Mouse (Mus musculus): ENCODE measurements at regions not wholly inside any gene's neighbourhood (a gene's known extent, or its start where the extent isn't known, plus 50 kb on each side); places are given as distances from the start of the nearest gene placed in this dataset.
A peak's percentile ranks its signal among the peaks of the same experiment; 100 is the strongest.

GRCm38 (mm10) chr9:34354723-34355316 lies 130.9 kb upstream of the Kirrel3 start:
- Histone ChIP-seq H3K4me1 (ENCODE audit: insufficient read depth) (no peaks in the 10 kb centered on the region), H3K9ac (no peak overlapping the region), H3K4me3 (ENCODE audit: low read depth, low read length) (no peak overlapping the region), H3K4me2 (no peak overlapping the region), H3K9me3 (ENCODE audit: low read depth, low read length) (no peaks in the 10 kb centered on the region), H3K36me3 (ENCODE audit: insufficient read depth) (no peaks in the 10 kb centered on the region), H3K27me3 (ENCODE audit: insufficient read depth, low read length) (no peaks in the 10 kb centered on the region), H3K27ac (ENCODE audit: low read depth) (no peak overlapping the region)
- 70% methylated on average over 6 of the region's 6 CpGs for WGBS
- no peak for TF ChIP-seq CTCF (IDR thresholded peaks at IDR 0.05; ENCODE audit: low read depth)
- no peak for ATAC-seq (ENCODE audit: insufficient read depth)
- no peak for DNase-seq

- H3K27me3 ChIP-seq (ENCODE audit: insufficient read depth, low read length) = no peaks in the 10 kb centered on the region
- no peak for TF ChIP-seq CTCF (IDR thresholded peaks at IDR 0.05; ENCODE audit: low read depth)
- 54% methylated on average over 4 of the region's 4 CpGs for WGBS
- H3K4me1 ChIP-seq (ENCODE audit: insufficient read depth) = no peaks in the 10 kb centered on the region
- H3K9me3 ChIP-seq (ENCODE audit: low read depth, low read length) = no peaks in the 10 kb centered on the region
- no peak overlapping the region for H3K4me3 ChIP-seq (ENCODE audit: low read depth, low read length)
- ATAC-seq (ENCODE audit: insufficient read depth) (no peak; the same call in 1 of the 2 replicates), DNase-seq (peak; percentile 54)
- H3K9ac ChIP-seq = no peak overlapping the region
- no peak overlapping the region for H3K4me2 ChIP-seq
- H3K27ac ChIP-seq (ENCODE audit: low read depth) = no peak overlapping the region
- H3K36me3 ChIP-seq (ENCODE audit: insufficient read depth) = no peaks in the 10 kb centered on the region
Measured at GRCm38 (mm10) chr9:34370686-34371398, 114.9 kb upstream of the Kirrel3 start.

- DNase-seq (peak; percentile 87), ATAC-seq (ENCODE audit: insufficient read depth) (peak; percentile 81)
- WGBS = 30% methylated on average over 1 of the region's 1 CpGs
- no peaks in the 10 kb centered on the region for H3K9me3 ChIP-seq (ENCODE audit: low read depth, low read length)
- no peak overlapping the region for H3K9ac ChIP-seq
- no peaks in the 10 kb centered on the region for H3K27me3 ChIP-seq (ENCODE audit: insufficient read depth, low read length)
- H3K4me1 ChIP-seq (ENCODE audit: insufficient read depth) = no peaks in the 10 kb centered on the region
- no peaks in the 10 kb centered on the region for H3K36me3 ChIP-seq (ENCODE audit: insufficient read depth)
- no peak overlapping the region for H3K4me3 ChIP-seq (ENCODE audit: low read depth, low read length)
- no peak for TF ChIP-seq CTCF (IDR thresholded peaks at IDR 0.05; ENCODE audit: low read depth)
- no peak overlapping the region for H3K27ac ChIP-seq (ENCODE audit: low read depth)
- no peak overlapping the region for H3K4me2 ChIP-seq
Measured at GRCm38 (mm10) chr9:34375187-34375586, 110.5 kb upstream of the Kirrel3 start.

GRCm38 (mm10) chr9:34380008-34380407 lies 105.7 kb upstream of the Kirrel3 start:
- TF ChIP-seq CTCF (IDR thresholded peaks at IDR 0.05; ENCODE audit: low read depth) = no peak
- no peak for ATAC-seq (ENCODE audit: insufficient read depth)
- Histone ChIP-seq H3K4me1 (ENCODE audit: insufficient read depth) (no peaks in the 10 kb centered on the region), H3K36me3 (ENCODE audit: insufficient read depth) (no peaks in the 10 kb centered on the region), H3K4me2 (no peak overlapping the region), H3K9ac (no peak overlapping the region), H3K4me3 (ENCODE audit: low read depth, low read length) (no peak overlapping the region), H3K27me3 (ENCODE audit: insufficient read depth, low read length) (no peaks in the 10 kb centered on the region), H3K27ac (ENCODE audit: low read depth) (no peak overlapping the region), H3K9me3 (ENCODE audit: low read depth, low read length) (no peaks in the 10 kb centered on the region)
- no peak for DNase-seq
- 65% methylated on average over 3 of the region's 3 CpGs for WGBS

GRCm38 (mm10) chr9:34381601-34382000 lies 104.1 kb upstream of the Kirrel3 start:
- no peak overlapping the region for H3K4me3 ChIP-seq (ENCODE audit: low read depth, low read length)
- no peak for TF ChIP-seq CTCF (IDR thresholded peaks at IDR 0.05; ENCODE audit: low read depth)
- H3K27me3 ChIP-seq (ENCODE audit: insufficient read depth, low read length) = no peaks in the 10 kb centered on the region
- no peak overlapping the region for H3K9ac ChIP-seq
- ATAC-seq (ENCODE audit: insufficient read depth) (no peak), DNase-seq (no peak)
- no peak overlapping the region for H3K4me2 ChIP-seq
- no peaks in the 10 kb centered on the region for H3K36me3 ChIP-seq (ENCODE audit: insufficient read depth)
- no peak overlapping the region for H3K27ac ChIP-seq (ENCODE audit: low read depth)
- H3K9me3 ChIP-seq (ENCODE audit: low read depth, low read length) = no peaks in the 10 kb centered on the region
- no peaks in the 10 kb centered on the region for H3K4me1 ChIP-seq (ENCODE audit: insufficient read depth)
- 69% methylated on average over 3 of the region's 3 CpGs for WGBS

GRCm38 (mm10) chr9:34382208-34382607 lies 103.5 kb upstream of the Kirrel3 start:
- DNase-seq (no peak), ATAC-seq (ENCODE audit: insufficient read depth) (no peak)
- TF ChIP-seq CTCF (IDR thresholded peaks at IDR 0.05; ENCODE audit: low read depth) = no peak
- H3K9me3 ChIP-seq (ENCODE audit: low read depth, low read length) = no peaks in the 10 kb centered on the region
- no peaks in the 10 kb centered on the region for H3K4me1 ChIP-seq (ENCODE audit: insufficient read depth)
- H3K9ac ChIP-seq = no peak overlapping the region
- H3K27ac ChIP-seq (ENCODE audit: low read depth) = no peak overlapping the region
- no peak overlapping the region for H3K4me2 ChIP-seq
- H3K27me3 ChIP-seq (ENCODE audit: insufficient read depth, low read length) = no peaks in the 10 kb centered on the region
- H3K4me3 ChIP-seq (ENCODE audit: low read depth, low read length) = no peak overlapping the region
- WGBS = 57% methylated on average over 1 of the region's 1 CpGs
- no peaks in the 10 kb centered on the region for H3K36me3 ChIP-seq (ENCODE audit: insufficient read depth)

GRCm38 (mm10) chr9:34386071-34386470 lies 99.6 kb upstream of the Kirrel3 start:
- no peak overlapping the region for H3K9ac ChIP-seq
- no peaks in the 10 kb centered on the region for H3K27me3 ChIP-seq (ENCODE audit: insufficient read depth, low read length)
- WGBS = 45% methylated on average over 4 of the region's 4 CpGs
- no peak for TF ChIP-seq CTCF (IDR thresholded peaks at IDR 0.05; ENCODE audit: low read depth)
- no peaks in the 10 kb centered on the region for H3K9me3 ChIP-seq (ENCODE audit: low read depth, low read length)
- no peaks in the 10 kb centered on the region for H3K36me3 ChIP-seq (ENCODE audit: insufficient read depth)
- DNase-seq (peak; percentile 27), ATAC-seq (ENCODE audit: insufficient read depth) (no peak)
- no peak overlapping the region for H3K4me2 ChIP-seq
- H3K4me3 ChIP-seq (ENCODE audit: low read depth, low read length) = no peak overlapping the region
- H3K27ac ChIP-seq (ENCODE audit: low read depth) = no peak overlapping the region
- no peaks in the 10 kb centered on the region for H3K4me1 ChIP-seq (ENCODE audit: insufficient read depth)

Measured in lung, embryonic 14.5 days (tissue).